Mouse (Mus musculus) lung, postnatal 0 days (tissue): ENCODE results near the gene Gm4553.
"Not testable (repeated sequence)": the region's sequence is repeated elsewhere in the genome, so short reads cannot be mapped to it uniquely, and the experiment has no call there.

ENCODE experiments used
- CTCF ChIP-seq: IDR thresholded peaks from 2 replicates; pipeline ENCODE4 v1.5.1; 2016; ENCODE audit warnings: antibody characterized with exemption, mild to moderate bottlenecking
- EP300 ChIP-seq: IDR thresholded peaks from 2 replicates; pipeline ENCODE4 v1.6.1; 2016; ENCODE audit warnings: antibody characterized with exemption, mild to moderate bottlenecking, control low read depth

DNA sequence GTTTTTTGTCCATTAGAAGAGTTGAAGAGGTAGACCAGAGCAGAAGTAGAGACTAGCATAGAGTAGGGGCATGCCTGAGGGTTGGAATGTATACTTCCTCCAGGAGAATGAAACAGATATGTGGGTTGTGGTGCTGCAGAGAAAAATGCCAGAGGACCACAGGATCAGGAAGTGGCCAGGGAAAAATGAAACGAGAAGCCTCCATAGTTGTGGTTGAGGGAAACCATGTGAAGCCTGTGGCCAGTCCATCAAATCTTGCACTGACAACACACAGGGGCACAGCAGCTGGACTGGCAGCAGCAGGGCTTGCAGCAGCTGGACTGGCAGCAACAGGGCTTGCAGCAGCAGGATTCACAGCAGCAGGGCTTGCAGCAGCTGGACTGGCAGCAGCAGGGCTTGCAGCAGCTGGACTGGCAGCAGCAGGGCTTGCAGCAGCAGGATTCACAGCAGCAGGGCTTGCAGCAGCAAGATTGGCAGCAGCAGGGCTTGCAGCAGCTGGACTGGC, 22.0 kb downstream of the Gm4553 start:
- TF ChIP-seq CTCF, EP300: not testable (repeated sequence)
